Mouse (Mus musculus) B cell, adult 67 days (primary cell): ENCODE results near the gene Sco2. TPM values are rescaled to one million over a fixed set of nuclear protein-coding genes. Genes with fewer than 3 reads are reported as not detected.

Experiments
- total RNA-seq, 2 experiments: library from RNA; stranded (reverse); gene quantifications; 4 replicates each; pipeline ENCODE4 v1.2.4; 2023

The Sco2 gene
- total RNA-seq = 10 to 100 TPM; 17.2 to 20.1 TPM

DNA sequence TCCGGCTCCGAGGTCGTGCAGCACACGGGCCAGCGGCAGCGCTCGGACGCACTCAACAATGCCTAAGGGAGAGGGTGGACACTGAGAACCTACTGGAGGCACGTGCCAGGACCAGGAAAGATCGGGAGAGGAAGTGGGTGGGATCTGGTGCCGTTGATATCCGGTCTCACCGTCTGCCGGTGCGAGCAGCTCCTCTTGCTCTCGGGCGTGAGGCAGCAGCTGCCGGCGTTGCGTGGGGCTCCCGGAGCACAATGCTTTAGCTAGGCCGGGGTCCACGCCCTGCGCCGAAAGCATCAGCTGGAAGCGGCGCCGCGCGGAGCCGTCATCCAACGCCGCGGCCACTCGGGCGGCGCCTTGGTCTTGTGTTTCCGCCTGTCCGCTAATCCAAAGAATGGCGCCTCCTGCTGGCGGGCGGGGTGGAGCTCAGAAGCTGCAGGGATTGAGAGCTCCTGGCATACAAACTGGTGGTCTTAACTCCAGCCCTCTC is at the start of gene Sco2:
TSS of gene Sco2 (minus strand) at position 85 of the 487 bp plus-strand sequence.

DNA sequence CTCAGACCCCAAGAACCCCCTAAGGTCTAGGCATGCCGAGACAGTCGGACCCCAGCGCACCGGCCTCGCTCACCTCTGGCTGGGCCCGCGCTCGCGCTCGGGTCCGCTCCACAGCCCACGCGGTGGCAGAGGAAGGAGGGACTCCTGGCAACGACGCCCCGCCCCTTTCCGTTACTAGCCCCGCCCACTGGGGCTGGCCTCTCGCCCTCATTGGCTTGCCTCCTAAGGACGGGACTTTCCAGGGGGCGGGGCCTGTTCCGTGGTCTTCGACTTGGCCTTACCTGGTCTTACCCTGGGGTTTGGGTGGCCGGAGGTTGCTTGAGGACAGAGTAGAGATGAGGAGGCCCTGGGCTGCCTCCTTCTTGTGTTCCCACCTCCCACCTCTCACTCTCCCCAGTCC is 36.5 kb upstream of the Sco2 start, which contains the start of gene Syce3:
TSS of gene Syce3 (minus strand) at position 386 of the 400 bp plus-strand sequence.

DNA sequence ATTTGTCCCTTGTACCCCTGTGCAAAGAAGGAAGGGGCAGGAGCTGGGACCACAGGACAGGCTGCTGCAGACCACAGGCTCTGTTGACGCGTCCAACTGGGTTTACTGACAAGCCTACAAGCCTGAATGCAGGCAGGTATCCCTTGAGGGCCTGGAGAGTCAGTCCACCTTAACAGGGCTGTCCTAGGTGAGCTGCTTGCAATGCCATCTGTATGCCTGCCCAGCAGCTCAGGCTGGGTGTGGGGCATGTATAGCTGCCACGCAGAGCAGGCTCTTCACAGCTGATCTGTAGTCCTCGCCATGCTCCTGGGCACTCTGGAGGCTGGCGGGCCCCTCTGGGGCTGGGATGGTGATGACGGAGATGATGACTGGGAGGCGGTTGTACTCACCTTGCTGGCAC is 11.0 kb upstream of the Sco2 start, which contains the start of gene Klhdc7b:
TSS of gene Klhdc7b (plus strand) at position 301 of the 400 bp plus-strand sequence.

DNA sequence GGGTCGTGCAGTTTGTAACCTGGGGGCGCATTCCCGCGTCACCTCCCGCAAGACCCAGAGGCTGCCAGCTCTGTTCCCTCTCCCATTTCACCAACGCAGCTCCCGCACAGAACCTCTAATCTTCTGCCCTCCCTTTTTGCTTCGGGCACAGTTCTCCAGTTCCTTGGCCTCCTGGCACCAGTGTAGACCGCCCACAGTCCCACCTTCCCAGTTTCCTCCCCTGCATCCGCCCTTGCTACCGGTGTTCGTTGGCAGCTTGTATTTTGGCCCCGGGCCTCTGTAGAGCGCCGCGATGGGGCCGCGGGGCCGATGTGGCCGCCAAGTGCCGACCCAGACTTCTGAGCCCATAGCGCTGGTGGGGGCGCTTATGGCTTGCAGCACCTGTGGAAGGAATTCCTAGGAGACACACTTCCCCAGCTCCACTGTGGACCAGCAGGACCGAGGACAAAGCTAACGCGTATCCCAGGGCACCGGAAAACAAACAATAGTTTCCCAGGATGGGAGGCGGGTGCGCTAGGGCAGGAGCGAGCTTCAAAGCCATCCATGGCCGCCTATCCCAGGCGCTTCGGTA is 5.3 kb upstream of the Sco2 start, which contains the start of gene Odf3b:
TSS of gene Odf3b (minus strand) at position 452 of the 571 bp plus-strand sequence.

DNA sequence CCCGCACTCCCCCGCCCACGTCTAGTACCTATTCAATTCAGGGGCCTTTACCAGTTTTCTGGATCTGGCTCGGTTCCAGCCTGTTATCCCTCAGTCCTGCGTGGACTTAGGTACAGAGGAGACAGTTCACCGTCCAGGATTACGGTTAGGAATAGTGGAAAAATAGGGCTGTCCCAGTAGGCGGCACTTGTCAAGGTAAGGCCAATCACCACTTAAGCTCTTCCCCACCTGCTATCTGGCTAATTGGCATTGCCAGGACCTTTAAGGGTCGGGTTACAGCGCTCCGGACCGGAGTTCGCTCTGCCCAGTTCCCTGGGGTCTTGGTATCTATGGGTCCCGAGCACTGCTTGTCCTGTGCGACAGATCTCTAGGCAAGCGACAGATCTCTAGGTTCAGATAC is 3.3 kb upstream of the Sco2 start, which contains the start of gene Tymp:
TSS of gene Tymp (minus strand) at position 83 of the 400 bp plus-strand sequence.

DNA sequence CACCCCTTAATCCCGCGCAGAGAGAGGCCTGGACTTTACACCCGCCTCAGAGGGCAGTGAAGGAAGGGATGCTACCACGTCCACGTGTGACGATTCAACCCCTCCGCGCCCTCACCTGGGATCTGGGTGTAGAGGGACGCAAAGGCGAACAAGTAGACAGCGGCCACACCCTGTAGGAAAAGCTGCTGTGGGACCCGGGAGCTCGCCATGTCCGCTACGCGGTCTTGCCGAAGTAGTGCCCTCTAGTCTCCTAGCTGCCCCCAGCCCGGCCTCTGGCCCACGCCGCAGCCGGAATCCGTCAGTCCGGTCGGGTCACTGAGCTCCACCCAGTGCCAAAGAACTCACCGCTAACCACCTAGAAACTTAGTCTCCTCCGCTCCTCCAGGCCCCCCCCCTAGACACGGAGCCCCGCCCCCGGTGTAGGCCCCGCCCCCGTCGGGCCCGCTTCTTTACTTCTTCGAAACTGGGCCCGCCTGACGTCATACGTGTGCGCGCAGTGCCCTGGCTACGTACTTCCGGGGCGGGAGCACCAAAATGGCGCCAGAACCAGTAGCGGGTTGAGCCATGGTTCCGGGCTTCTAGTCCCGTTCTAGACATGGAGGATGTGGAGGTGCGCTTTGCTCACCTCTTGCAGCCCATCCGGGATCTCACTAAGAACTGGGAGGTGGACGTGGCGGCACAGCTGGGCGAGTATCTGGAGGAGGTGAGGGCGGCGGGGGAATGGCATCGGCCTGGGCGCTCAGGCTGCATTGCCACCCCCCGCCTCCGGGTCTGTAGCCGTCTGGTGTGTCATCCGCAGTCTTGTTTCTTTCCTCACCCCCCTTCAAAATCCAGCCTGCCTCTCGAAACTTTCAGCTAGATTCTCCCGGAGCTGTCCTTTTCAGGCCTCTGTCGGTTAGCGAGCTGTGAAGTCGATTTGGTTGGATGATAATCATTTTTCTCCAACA is 18.1 kb downstream of the Sco2 start, which contains the start of the genes Lmf2 and Ncaph2:
TSS of gene Lmf2 (minus strand) at position 419 of the 947 bp plus-strand sequence.
TSS of gene Ncaph2 (plus strand) at position 479 of the 947 bp plus-strand sequence.

DNA sequence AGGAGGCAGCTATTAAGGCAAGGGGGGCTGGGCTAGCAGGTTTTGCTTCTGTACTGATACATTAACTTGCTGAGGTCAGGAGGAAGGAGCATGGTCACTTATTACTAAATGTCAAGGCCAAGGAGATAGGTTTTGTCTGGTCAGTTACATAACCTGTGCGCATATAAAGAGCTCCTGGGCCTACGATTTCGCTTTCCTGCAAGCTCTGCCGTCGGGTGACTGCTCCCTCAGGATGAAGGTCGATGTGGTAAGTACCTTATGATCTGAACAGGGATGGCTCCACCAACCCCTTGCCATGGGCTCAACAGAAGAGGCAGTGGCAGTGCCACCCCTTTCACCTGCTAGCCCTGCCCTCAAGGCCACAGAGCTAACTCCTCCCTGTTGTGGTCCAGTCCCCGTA is 39.4 kb downstream of the Sco2 start, which contains the start of gene Miox:
TSS of gene Miox (plus strand) at position 128 of the 400 bp plus-strand sequence.

DNA sequence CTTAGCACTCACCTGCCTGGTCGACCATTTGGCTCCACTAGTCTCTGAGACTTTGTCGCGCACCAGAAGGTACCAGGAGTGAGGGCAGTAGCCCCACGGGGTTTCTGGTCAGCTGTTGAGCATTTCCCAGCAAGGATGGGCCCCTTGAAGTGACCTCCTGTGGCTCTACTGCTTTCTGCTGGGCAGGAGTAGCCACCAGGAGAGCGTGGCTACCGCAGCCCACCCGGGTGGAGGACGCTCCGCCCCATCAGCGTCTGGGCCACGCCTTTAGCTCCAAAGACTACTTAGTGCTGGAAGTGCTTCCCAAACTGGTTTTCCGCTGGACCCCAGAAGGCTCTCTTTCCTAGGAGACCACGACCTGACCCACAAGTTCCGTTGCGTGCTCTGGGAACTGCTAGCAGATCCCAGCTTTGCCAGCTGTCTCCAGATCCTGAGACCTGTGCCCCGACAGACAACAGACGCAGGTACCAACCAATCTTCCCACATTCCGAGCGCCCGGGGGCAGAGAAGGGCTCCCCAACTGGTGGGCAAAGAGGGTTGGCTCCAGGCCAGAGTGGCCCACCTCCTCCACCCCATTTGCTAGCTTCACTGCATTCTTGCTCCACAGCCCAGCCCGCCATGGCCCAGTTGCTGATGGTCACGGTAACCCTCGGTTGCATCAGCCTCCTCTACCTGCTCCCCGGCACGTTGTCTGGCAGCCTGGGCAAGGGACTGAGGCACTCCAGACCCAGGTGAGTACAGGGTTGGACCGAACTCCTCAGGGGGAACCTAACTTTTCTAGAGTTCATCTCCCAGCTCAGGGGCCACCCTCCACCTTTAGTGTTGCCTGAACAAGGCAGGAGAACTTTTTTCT is 50.8 kb downstream of the Sco2 start, which contains the start of gene Adm2:
TSS of gene Adm2 (plus strand) at position 51 of the 853 bp plus-strand sequence.

Other genes starting within 250 kb of the Sco2 start
- 100 to 1,000 TPM in 1 of 2 experiments, 10 to 100 TPM in 1; 99.3 to 101 TPM for gene Hdac10, start 245.1 kb downstream of the Sco2 start, total RNA-seq
- gene Mapk12, start 233.1 kb downstream of the Sco2 start, total RNA-seq = 10 to 100 TPM; 17.9 to 21.0 TPM
- 10 to 100 TPM; 87.0 to 90.1 TPM for gene Mapk11, start 224.2 kb downstream of the Sco2 start, total RNA-seq
- gene Plxnb2, start 193.1 kb downstream of the Sco2 start, total RNA-seq = 10 to 100 TPM in 1 of 2 experiments, 1 to 10 TPM in 1; 9.8 to 12.8 TPM
- 10 to 100 TPM; 34.3 to 37.2 TPM for gene Dennd6b, start 177.3 kb downstream of the Sco2 start, total RNA-seq
- gene Ppp6r2, start 162.3 kb downstream of the Sco2 start, total RNA-seq = 10 to 100 TPM; 59.2 to 68.8 TPM
- gene Sbf1, start 58.5 kb downstream of the Sco2 start, total RNA-seq = 100 to 1,000 TPM; 240 to 267 TPM
- not detected for gene Adm2, start 51.1 kb downstream of the Sco2 start, total RNA-seq
- not detected for gene Miox, start 39.4 kb downstream of the Sco2 start, total RNA-seq
- gene Lmf2, start 18.2 kb downstream of the Sco2 start, total RNA-seq = 10 to 100 TPM; 50.3 to 51.8 TPM
- gene Ncaph2, start 18.1 kb downstream of the Sco2 start, total RNA-seq = 100 to 1,000 TPM; 130 to 147 TPM
- 1 to 10 TPM in 1 of 2 experiments, under 1 TPM in 1; 0.59 to 1.4 TPM for gene Tymp, start 3.2 kb upstream of the Sco2 start, total RNA-seq
- gene Odf3b, start 5.4 kb upstream of the Sco2 start, total RNA-seq = not detected
- gene Klhdc7b, start 11.1 kb upstream of the Sco2 start, total RNA-seq = not detected
- gene Syce3, start 36.7 kb upstream of the Sco2 start, total RNA-seq = not detected
- 1 to 10 TPM; 6.8 to 9.8 TPM for gene Cpt1b, start 52.0 kb upstream of the Sco2 start, total RNA-seq
- gene C730034F03Rik, start 55.7 kb upstream of the Sco2 start, total RNA-seq = 10 to 100 TPM; 12.2 to 15.8 TPM
- not detected for gene Gm44502, start 55.9 kb upstream of the Sco2 start, total RNA-seq
- gene Chkb, start 56.1 kb upstream of the Sco2 start, total RNA-seq = 100 to 1,000 TPM; 245 to 328 TPM
- not detected for gene Mapk8ip2, start 80.1 kb upstream of the Sco2 start, total RNA-seq
- gene Arsa, start 103.6 kb upstream of the Sco2 start, total RNA-seq = 10 to 100 TPM; 15.8 to 18.1 TPM
- not detected for gene Shank3, start 125.8 kb upstream of the Sco2 start, total RNA-seq
- not detected for gene Acr, start 194.5 kb upstream of the Sco2 start, total RNA-seq
- 1 to 10 TPM; 2.6 to 8.5 TPM for gene Rabl2, start 218.1 kb upstream of the Sco2 start, total RNA-seq